Mouse (Mus musculus): ENCODE data around the gene Gm19668.
"Not testable (repeated sequence)": the region's sequence is repeated elsewhere in the genome, so short reads cannot be mapped to it uniquely, and the experiment has no call there.

DNA sequence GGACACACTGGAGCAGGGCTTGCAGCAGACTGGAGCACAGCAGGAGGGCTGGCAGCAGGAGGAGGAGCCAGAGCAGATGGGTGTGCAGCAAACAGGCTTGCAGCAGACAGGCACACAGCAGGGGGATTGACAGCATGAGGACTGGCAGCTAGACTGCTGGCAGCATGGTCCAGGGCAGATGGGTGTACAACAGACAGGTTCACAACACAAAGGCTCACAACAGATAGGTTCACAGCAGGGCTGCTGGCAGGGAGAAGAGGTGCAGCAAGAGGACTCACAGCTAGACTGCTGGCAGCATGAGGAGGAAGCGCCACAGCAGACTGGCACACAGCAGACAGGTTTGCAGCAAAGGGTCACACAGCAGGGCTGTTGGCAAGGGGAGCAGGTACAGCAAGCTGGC, 48.2 kb downstream of the Gm19668 start:
- not testable (repeated sequence) for TF ChIP-seq CTCF (IDR thresholded peaks at IDR 0.05); POLR2A (IDR thresholded peaks at IDR 0.05; ENCODE audit: insufficient read depth, low read depth, low read length); EP300 (IDR thresholded peaks at IDR 0.05; ENCODE audit: insufficient read depth, low read depth, low read length)
